Mouse (Mus musculus) forebrain, postnatal 0 days (tissue): Measurements from ENCODE around the gene Stxbp2. TPM values are rescaled to one million over a fixed set of nuclear protein-coding genes. Genes with fewer than 3 reads are reported as not detected.

Source experiments
- ATAC-seq: fragments of 200-750 bp; cut with Nextera tagmentation; 2 replicates; pipeline ENCODE4 v1.8.0; 2017; ENCODE audit warnings: mild to moderate bottlenecking, moderate library complexity
- DNase-seq: peaks from one replicate; pipeline ENCODE4 v3.0.0-alpha.2; 2015
- H3K27ac ChIP-seq: fragments of 300-500 bp; sonication (generic); 2 replicates; pipeline ENCODE4 v1.5.1; 2014; ENCODE audit warnings: low read depth, mild to moderate bottlenecking, antibody characterized with exemption, low read length, moderate library complexity, mixed read lengths
- H3K27me3 ChIP-seq: fragments of 300-500 bp; sonication (generic); 2 replicates; pipeline ENCODE4 v1.6.1; 2014; ENCODE audit warnings: mild to moderate bottlenecking, low read length, mixed read lengths; ENCODE audit not compliant: insufficient read depth
- H3K36me3 ChIP-seq: fragments of 300-500 bp; sonication (generic); 2 replicates; pipeline ENCODE4 v1.6.1; 2014; ENCODE audit warnings: mild to moderate bottlenecking, moderate library complexity; ENCODE audit not compliant: insufficient read depth
- H3K4me1 ChIP-seq: fragments of 300-500 bp; sonication (generic); 2 replicates; pipeline ENCODE4 v1.6.1; 2014; ENCODE audit warnings: antibody characterized with exemption; ENCODE audit not compliant: insufficient read depth
- H3K4me2 ChIP-seq: fragments of 300-500 bp; sonication (generic); 2 replicates; pipeline ENCODE4 v1.6.1; 2014; ENCODE audit warnings: low read depth, mild to moderate bottlenecking, moderate library complexity
- H3K4me3 ChIP-seq: fragments of 300-500 bp; sonication (generic); 2 replicates; pipeline ENCODE4 v1.5.1; 2014; ENCODE audit warnings: low read depth, low read length, mixed read lengths
- H3K9ac ChIP-seq: fragments of 300-500 bp; sonication (generic); 2 replicates; pipeline ENCODE4 v1.6.1; 2014; ENCODE audit warnings: mild to moderate bottlenecking
- H3K9me3 ChIP-seq: fragments of 300-500 bp; sonication (generic); 2 replicates; pipeline ENCODE4 v1.6.1; 2016; ENCODE audit warnings: low read length
- CTCF ChIP-seq: sonication (generic); IDR thresholded peaks from 2 replicates; pipeline ENCODE4 v1.5.1; 2016; ENCODE audit warnings: antibody characterized with exemption, control low read depth, low read depth
- WGBS: fragments of 180-500 bp; shearing (Covaris S2); extraction: QIAGEN DNeasy Blood & Tissue Kit; methylation state at CpG from one replicate; pipeline ENCODE4 v1.1.7; 2014; 5-methylcytosine and 5-hydroxymethylcytosine counted together
- polyA plus RNA-seq: library from polyadenylated mRNA; unstranded; fragments of >200 nt; fragmentation: Nextera tagmentation; extraction: Ambion mirVana; gene quantifications from 2 replicates; pipeline ENCODE4 v1.2.1, GENCODE M21; 2015
- total RNA-seq: library from RNA; depleted of rRNA; stranded (reverse); fragments of >200 nt; gene quantifications from 2 replicates; pipeline ENCODE4 v1.2.3, GENCODE M21; 2014

The Stxbp2 gene
- total and polyA plus RNA-seq, 2 experiments from 2014 or later: 43.8 to 44.7 TPM

DNA sequence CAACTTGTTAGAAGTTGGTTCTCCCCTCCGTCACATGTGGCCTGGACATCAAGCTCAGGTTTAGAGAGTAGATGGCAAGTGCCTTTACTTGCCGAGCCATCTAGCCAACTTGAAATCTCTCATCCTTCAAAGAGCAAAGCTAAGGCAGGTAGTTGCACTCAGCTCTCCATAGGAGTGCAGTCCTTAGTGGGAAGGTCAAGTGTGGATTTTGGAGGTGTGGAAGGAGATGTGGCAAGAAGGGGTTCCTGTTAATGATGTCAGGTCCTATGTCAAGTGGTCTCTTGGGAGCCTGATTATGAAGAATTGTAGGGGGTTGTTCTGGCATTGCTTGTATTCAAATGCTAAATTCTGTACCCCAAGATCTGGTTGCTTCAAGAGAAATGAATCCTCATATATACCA, 36.3 kb upstream of the Stxbp2 start:
- no peak overlapping the region for H3K27ac ChIP-seq
- H3K36me3 ChIP-seq: peaks cover 19% of the 10 kb centered on the region
- no peak for TF ChIP-seq CTCF
- no peaks in the 10 kb centered on the region for H3K9me3 ChIP-seq
- H3K9ac ChIP-seq: no peak overlapping the region
- no peak overlapping the region for H3K4me2 ChIP-seq
- WGBS: 86% methylated on average over 2 of the region's 2 CpGs
- no peak overlapping the region for H3K4me3 ChIP-seq
- DNase-seq (no peak), ATAC-seq (no peak)
- no peaks in the 10 kb centered on the region for H3K27me3 ChIP-seq
- H3K4me1 ChIP-seq: no peaks in the 10 kb centered on the region

GRCm38 (mm10) chr8:3598054-3598453, 32.7 kb upstream of the Stxbp2 start:
- no peak for TF ChIP-seq CTCF
- ATAC-seq (no peak), DNase-seq (no peak)
- Histone ChIP-seq H3K9me3 (no peaks in the 10 kb centered on the region), H3K27me3 (no peaks in the 10 kb centered on the region), H3K4me1 (no peaks in the 10 kb centered on the region), H3K36me3 (peaks cover 48% of the 10 kb centered on the region), H3K9ac (no peak overlapping the region), H3K27ac (no peak overlapping the region), H3K4me2 (no peak overlapping the region), H3K4me3 (no peak overlapping the region)
- WGBS: 87% methylated on average over 3 of the region's 3 CpGs

- no peak overlapping the region for H3K4me2 ChIP-seq
- H3K4me3 ChIP-seq: no peak overlapping the region
- peaks cover 60% of the 10 kb centered on the region for H3K36me3 ChIP-seq
- H3K27me3 ChIP-seq: no peaks in the 10 kb centered on the region
- H3K9me3 ChIP-seq: no peaks in the 10 kb centered on the region
- H3K9ac ChIP-seq: no peak overlapping the region
- no peak for DNase-seq
- no peaks in the 10 kb centered on the region for H3K4me1 ChIP-seq
- no peak for TF ChIP-seq CTCF
- 75% methylated on average over 1 of the region's 1 CpGs for WGBS
- no peak for ATAC-seq
- H3K27ac ChIP-seq: no peak overlapping the region
These were observed 31.5 kb upstream of the Stxbp2 start for GRCm38 (mm10) chr8:3599219-3599618.

DNA sequence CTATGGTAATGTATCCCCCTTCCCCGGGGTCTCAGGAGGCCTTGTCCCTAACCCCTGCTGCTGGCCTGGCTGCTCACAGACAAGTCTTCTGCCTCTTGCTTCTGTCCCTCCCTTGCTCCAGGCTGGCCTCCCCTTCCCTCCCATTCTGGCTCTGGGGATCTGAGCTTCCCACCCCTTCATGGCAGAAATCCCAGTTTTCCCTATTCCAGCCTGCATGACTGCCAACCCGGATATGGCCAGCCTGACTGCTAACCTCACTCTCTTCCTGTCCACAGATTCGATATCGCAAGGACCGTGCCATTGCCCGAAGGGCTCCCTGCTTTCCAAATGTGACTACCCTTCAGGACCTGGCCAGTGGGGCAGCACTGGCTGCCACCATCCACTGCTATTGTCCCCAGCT, 30.4 kb upstream of the Stxbp2 start:
- Histone ChIP-seq H3K4me1 (no peaks in the 10 kb centered on the region), H3K27ac (no peak overlapping the region), H3K36me3 (peaks cover 69% of the 10 kb centered on the region), H3K4me2 (no peak overlapping the region), H3K9ac (no peak overlapping the region), H3K9me3 (no peaks in the 10 kb centered on the region), H3K27me3 (no peaks in the 10 kb centered on the region), H3K4me3 (no peak overlapping the region)
- no peak for ATAC-seq
- no peak for DNase-seq
- no peak for TF ChIP-seq CTCF
- WGBS: 94% methylated on average over 6 of the region's 6 CpGs

- Histone ChIP-seq H3K4me1 (no peaks in the 10 kb centered on the region), H3K4me2 (no peak overlapping the region), H3K4me3 (no peak overlapping the region), H3K27ac (no peak overlapping the region), H3K9me3 (no peaks in the 10 kb centered on the region), H3K36me3 (peaks cover 88% of the 10 kb centered on the region), H3K9ac (no peak overlapping the region), H3K27me3 (no peaks in the 10 kb centered on the region)
- 83% methylated on average over 13 of the region's 13 CpGs for WGBS
- DNase-seq (no peak), ATAC-seq (no peak)
- TF ChIP-seq CTCF: no peak
These were observed 27.3 kb upstream of the Stxbp2 start for GRCm38 (mm10) chr8:3603439-3603838.

DNA sequence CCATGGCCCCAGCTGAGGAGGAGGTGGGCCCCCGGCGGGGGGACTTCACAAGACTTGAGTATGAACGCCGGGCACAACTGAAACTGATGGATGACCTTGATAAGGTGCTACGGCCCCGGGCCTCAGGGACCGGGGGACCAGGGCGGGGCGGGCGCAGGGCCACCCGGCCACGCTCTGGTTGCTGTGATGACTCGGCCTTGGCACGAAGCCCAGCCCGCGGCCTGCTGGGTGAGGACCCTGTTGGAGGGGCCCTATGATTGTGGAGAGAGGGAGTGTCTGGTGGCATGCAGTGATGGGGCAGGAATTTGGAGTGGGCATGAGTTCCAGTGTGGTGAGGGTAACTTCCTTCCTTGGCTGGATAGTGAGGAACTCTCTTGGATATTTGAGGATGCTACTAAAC, 24.2 kb upstream of the Stxbp2 start:
- TF ChIP-seq CTCF: no peak
- H3K27me3 ChIP-seq: no peaks in the 10 kb centered on the region
- H3K4me1 ChIP-seq: no peaks in the 10 kb centered on the region
- no peaks in the 10 kb centered on the region for H3K9me3 ChIP-seq
- H3K27ac ChIP-seq: no peak overlapping the region
- H3K4me3 ChIP-seq: no peak overlapping the region
- H3K36me3 ChIP-seq: peaks cover 95% of the 10 kb centered on the region
- WGBS: 82% methylated on average over 16 of the region's 16 CpGs
- H3K9ac ChIP-seq: no peak overlapping the region
- no peak for DNase-seq
- H3K4me2 ChIP-seq: no peak overlapping the region
- no peak for ATAC-seq

- Histone ChIP-seq H3K4me2 (no peak overlapping the region), H3K4me3 (no peak overlapping the region), H3K4me1 (no peaks in the 10 kb centered on the region), H3K9me3 (no peaks in the 10 kb centered on the region), H3K9ac (no peak overlapping the region), H3K36me3 (peaks cover 95% of the 10 kb centered on the region), H3K27me3 (no peaks in the 10 kb centered on the region), H3K27ac (no peak overlapping the region)
- TF ChIP-seq CTCF: no peak
- DNase-seq (no peak), ATAC-seq (no peak)
- WGBS: 91% methylated on average over 7 of the region's 7 CpGs
These were observed 22.9 kb upstream of the Stxbp2 start for GRCm38 (mm10) chr8:3607822-3608221.
